In genomic region chr3:26921576-26921975, GRCm38 (mm10) we compare ENCODE assay signal across 9 mouse cellular contexts.
"Had no signal": no experiment of that assay in that cellular context is flagged by ENCODE, and none has a peak within 500 bp of the region (broad histone marks: within the 10 kb centered on the region; RNA-seq: fewer than 3 reads in every experiment).

No protein-coding gene starts in this region.

- ATAC-seq: intestine, embryonic 15.5 days; lung, postnatal 0 days; midbrain, embryonic 16.5 days had no signal

- DNase-seq: kidney, adult 18-20 months; kidney, postnatal 10 days; kidney, postnatal 4 days; lung, adult 2 months; lung, postnatal 36 days; thymus, postnatal 36 days had no signal
